Mouse (Mus musculus) adrenal gland, adult 10 weeks (tissue): Measurements from ENCODE around the gene Mb21d2. TPM values are rescaled to one million over a fixed set of nuclear protein-coding genes. Genes with fewer than 3 reads are reported as not detected.

ENCODE experiments used
- polyA plus RNA-seq: library from polyadenylated mRNA; stranded (reverse); fragments of 350-450 nt; fragmentation: Illumina TruSeq; extraction: RNeasy Lipid Tissue Mini Kit (QIAGEN cat#74804); gene quantifications from one replicate; pipeline ENCODE4 v1.2.3, GENCODE M21; 2014; ENCODE audit warnings: low read depth, low replicate concordance

Mb21d2 gene
- 19.9 TPM for polyA plus RNA-seq

GRCm38 (mm10) chr16:28928815-28929685 lies at the start of gene Mb21d2:
Mb21d2 (minus strand) TSS chr16:28929673.

Other genes starting within 250 kb of the Mb21d2 start
- 3.4 TPM for gene Fgf12, start 176.6 kb downstream of the Mb21d2 start, polyA plus RNA-seq